Mouse (Mus musculus) left cerebral cortex, postnatal 10 days (tissue): Measurements from ENCODE around the gene Wars2. TPM values are rescaled to one million over a fixed set of nuclear protein-coding genes. Genes with fewer than 3 reads are reported as not detected.

ENCODE experiments used
- DNase-seq, 2 experiments: peaks; one replicate each; pipeline ENCODE4 v3.0.0; 2021 to 2022; ENCODE audit warnings: low spot score in 2 of 2, mixed read lengths in 1 of 2; ENCODE audit errors: extremely low spot score in 1 of 2
- intact Hi-C: fragments of 180-260 bp; cut with DNase I; formaldehyde crosslinking; loops from one replicate; pipeline ENCODE4 v1.15.1; 2025
- microRNA-seq: library from miRNA; unstranded; fragments of <30 nt; microRNA quantifications from one replicate; pipeline ENCODE4 v1.2.0, GENCODE M21; 2022
- total RNA-seq, 2 experiments: library from RNA; stranded (reverse); gene quantifications; 2 replicates each; pipeline ENCODE4 v1.2.3; 2021

Wars2 gene
- total RNA-seq, 2 experiments from 2014 or later = 6.9 to 8.1 TPM

- DNase-seq = no peak
- intact Hi-C loops = loop anchor here (10.0 kb wide), 1 partner anchor 342 kb away; no protein-coding TSS in a partner anchor
Measured at GRCm38 (mm10) chr3:99256366-99256750, 115.5 kb downstream of the Wars2 start.

DNA sequence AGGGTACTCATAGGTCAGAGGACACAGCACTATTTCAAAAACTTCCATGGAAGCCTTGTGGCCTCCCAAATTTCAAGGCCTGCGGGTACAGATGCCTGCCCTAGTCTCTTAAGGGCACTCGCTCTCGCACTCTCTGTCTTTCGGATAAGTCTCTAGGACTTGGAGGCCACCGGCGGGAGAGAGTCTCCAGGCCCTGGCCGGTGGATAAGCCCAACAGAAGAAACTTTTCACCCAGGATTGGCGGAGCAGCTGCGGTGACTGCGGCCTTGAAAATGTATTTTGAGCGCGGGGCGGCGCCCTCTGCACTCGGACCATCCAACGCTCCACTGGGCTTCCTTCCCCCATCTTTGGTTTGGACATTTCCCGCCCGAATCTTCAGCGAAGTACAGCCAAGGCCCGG lies 115.9 kb downstream of the Wars2 start:
- intact Hi-C loops = loop anchor here (10.0 kb wide), 1 partner anchor 342 kb away; no protein-coding TSS in a partner anchor

DNA sequence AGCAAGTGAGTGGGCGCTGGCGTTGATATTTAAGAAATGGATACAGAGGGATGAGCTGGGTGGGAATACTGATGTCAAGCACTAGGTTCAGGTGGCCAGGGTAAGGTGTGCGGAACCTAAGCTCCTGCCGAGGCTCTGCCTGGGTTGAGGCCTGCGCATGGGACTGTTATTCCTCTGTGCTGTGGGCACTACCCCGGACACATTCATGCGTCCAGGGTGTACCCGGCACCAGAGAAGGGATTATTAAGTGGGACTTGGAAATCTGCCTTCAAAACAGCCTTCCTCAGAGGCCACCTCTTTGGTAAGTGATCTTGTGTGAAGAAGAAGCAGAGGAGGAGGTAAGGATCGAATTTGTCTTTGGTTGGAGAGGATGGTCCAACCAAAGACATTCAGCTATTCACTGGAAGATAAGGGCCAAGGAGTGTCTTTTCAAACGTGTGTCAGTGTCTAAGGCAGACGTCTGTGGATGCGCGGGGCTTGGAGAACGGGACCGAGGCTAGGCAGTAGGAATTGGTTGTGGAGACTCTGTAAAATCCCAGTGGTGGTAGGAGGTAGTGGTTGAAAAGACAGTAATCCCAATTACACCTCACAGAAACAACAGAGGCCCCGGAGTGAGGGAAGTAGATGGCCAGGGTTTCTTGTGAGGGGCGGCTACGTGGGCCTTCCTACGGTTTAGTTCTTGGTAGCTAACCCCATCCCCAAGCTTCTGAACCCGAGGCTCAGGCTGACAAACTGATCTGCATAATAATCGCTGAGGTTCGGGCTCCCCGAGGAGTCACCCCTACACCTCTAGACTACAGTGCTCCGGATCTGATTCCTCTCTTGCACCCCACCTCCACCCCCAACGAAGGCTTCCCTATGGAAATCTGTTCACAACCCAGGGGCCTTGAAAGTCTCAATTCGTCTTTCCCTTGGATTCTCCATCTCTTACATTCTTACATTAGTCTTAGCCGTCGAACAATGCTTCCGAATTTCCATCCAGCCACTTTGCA lies 117.0 kb downstream of the Wars2 start:
- intact Hi-C loops = loop anchor here (10.0 kb wide), 1 partner anchor 343 kb away; no protein-coding TSS in a partner anchor
- DNase-seq = no peak

More for the DNA sequence above, 115.9 kb downstream of the Wars2 start:
- peak in 1 of 2 experiments; percentile 49 for DNase-seq

DNA sequence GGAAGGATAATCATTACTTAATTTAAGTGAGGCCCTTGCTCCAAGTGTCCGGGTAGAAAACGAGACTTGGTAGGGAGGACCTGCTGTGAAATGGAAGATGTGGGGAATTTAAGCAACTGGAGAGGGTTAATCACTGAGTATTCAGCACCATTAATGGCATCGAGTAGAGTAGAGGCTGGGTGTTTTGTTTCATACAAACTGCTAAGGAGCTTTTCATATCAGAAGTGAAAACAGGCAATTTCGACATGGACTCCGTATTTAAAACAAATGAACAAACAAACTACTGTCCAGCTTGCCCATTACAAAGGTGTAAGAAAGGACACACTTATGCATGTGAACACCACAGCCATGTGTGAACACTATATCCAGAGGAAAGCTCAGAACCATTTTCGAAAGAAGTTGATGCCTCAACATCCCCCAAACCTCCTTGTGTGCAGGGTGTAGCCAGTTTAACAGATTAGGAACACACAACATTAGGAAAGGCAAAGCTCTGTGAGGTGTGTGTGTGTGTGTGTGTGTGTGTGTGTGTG lies 118.9 kb downstream of the Wars2 start:
- no peak for DNase-seq
- intact Hi-C loops = loop anchor here (10.0 kb wide), 1 partner anchor 345 kb away; no protein-coding TSS in a partner anchor

DNA sequence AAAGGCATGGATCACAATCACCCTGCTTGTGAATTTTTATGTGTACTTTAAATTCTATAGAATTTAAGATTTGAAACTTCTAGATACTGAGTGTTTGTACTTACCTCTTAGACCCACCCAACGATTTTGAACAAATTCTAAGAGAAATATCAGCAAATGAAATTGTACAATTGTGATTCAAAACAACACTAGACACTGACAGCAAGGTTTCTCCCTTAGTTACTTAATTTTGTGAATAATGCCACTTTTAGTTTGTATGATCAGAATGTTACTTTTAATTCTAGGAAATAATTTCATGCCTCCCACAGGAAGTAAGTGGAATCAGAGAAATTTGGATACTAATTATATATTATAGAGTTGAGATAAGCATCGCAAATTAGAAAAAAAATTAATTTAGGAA lies 119.5 kb downstream of the Wars2 start:
- no peak for DNase-seq
- intact Hi-C loops = no loop called here

- DNase-seq = no peak
- intact Hi-C loops = no loop called here
Measured at GRCm38 (mm10) chr3:99261371-99261791, 120.5 kb downstream of the Wars2 start.

DNA sequence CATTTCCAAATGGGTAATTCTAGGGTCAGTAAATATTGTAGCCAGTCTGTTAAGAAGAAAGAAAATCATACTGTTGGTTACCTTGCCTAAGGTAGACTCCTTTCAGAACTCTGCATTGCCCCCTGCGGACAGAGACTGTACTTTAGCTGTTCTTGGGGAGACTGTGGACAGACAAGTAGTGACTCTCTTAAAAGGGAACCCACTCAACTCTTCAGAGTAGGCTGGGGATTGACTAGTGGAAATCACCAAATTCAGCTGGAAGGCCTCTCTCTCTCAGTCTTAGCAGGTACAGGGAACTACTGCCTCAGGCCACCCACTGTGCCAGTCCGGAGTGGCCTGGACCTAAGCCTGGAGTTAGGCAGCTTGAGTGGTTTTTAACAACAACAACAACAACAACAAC lies 121.1 kb downstream of the Wars2 start:
- no peak for DNase-seq
- intact Hi-C loops = no loop called here

DNA sequence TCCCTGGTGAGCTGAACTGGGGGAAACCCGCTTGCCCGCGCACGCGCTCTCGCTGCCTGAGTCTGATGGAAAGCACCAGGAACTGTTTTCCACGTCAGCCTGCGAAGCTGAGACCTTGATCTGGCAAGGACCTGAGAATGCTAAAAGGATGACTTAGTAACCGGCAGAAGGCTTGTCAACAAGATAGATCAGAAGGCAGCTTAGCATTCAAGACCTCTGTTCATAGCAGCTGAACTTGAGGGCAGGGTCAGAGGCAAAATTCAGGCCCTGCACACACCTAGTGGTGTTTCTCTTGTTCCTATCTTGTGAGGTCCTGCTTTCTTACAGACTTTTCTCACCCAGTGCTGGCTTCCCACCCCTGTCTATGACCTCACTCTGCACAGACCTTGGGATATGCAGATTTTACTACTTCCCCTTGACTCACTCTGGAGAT lies 122.6 kb downstream of the Wars2 start:
- no peak for DNase-seq
- intact Hi-C loops = no loop called here

- intact Hi-C loops = no loop called here
- DNase-seq = no peak
Measured at GRCm38 (mm10) chr3:99264695-99265094, 123.8 kb downstream of the Wars2 start.

- intact Hi-C loops = no loop called here
- no peak for DNase-seq
Measured at GRCm38 (mm10) chr3:99266752-99267303, 126.0 kb downstream of the Wars2 start.

DNA sequence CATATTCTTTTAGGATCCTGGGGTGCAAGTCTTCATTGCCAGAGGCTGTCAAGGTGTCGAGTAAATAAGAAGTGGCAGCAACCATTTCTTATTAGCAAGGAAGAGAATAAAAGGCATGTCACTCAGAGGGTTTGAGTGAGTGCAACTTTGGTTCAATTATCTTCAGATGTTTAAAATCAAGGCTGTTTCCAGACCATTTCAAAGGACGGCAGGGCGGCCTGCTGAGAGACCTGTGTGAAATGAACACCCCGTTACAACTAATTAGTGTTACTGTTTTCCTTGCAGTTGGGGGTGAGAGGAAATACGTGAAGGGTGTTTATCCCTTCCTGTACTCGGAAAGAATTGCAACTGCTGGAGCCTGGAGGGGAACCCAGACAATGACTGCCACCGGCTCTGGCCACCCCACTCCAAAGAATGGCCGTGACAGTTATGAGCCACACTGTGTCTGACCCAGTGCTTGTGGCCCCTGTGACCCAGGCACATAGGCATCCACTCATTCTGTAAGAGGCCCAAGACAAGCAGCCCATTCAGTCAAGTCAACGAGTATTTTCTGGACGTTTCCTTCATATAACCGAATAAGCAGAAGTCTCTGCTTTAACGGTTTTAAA lies 137.2 kb downstream of the Wars2 start:
- intact Hi-C loops = no loop called here
- DNase-seq = no peak

DNA sequence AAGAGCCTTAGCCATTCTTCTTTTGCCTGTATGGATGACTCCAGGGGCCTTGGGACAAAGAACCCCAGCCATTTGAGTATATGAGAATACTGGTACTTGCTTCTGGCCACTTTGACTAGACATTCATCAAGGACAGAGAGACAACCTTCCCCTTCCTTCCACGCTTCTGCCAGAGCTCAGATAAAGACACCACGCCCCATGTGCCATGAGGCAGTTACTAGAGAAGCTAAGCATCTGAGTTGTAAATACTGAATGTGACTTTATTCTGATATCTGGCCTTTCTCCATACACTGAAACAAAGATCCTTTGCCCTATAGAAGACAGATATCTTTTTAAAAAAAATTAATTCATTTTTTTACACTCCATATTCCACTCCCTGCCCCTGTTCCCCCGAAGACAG lies 138.8 kb downstream of the Wars2 start:
- intact Hi-C loops = no loop called here
- DNase-seq = no peak

DNA sequence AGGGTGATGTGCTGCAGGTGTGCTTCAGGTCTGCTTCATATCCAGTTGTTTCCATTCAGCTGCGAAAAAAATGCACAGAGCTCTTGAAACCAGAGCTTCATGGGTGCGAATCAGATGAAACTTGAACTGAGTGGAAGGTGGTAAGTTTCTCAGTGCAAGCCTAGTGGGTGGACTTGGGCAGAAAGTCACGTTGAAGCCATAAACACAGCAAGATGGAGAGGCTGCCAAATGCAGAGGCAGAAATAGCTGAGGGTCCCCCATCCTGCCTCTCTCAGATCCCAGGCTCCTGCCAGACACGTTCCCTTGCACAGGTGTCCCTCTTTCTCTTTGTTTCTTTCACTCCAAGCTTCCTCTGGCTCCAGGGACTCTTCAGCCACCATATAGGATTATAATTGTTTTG lies 140.6 kb downstream of the Wars2 start:
- intact Hi-C loops = no loop called here
- no peak for DNase-seq

GRCm38 (mm10) chr3:99288302-99288701 lies 147.4 kb downstream of the Wars2 start:
- no peak for DNase-seq
- intact Hi-C loops = no loop called here

Small RNA genes within 50 kb of the gene (microRNA-seq; reads per million reads assigned to microRNA genes)
- not detected for gene Mir6481

Other genes with a start within 250 kb of the Wars2 start
- gene Hao2, start 247.8 kb upstream of the Wars2 start, total RNA-seq = not detected
- 1 to 10 TPM; 1.3 to 1.6 TPM for gene Tbx15, start 99.3 kb downstream of the Wars2 start, total RNA-seq